Mouse (Mus musculus) ovary, postnatal 10 days (tissue): ENCODE measurements around the gene Zmat1.
"Not testable (repeated sequence)": the region's sequence is repeated elsewhere in the genome, so short reads cannot be mapped to it uniquely, and the experiment has no call there.

Source experiments
- DNase-seq: peaks from one replicate; pipeline ENCODE4 v3.0.0; 2022; ENCODE audit warnings: low spot score

The Zmat1 gene

DNA sequence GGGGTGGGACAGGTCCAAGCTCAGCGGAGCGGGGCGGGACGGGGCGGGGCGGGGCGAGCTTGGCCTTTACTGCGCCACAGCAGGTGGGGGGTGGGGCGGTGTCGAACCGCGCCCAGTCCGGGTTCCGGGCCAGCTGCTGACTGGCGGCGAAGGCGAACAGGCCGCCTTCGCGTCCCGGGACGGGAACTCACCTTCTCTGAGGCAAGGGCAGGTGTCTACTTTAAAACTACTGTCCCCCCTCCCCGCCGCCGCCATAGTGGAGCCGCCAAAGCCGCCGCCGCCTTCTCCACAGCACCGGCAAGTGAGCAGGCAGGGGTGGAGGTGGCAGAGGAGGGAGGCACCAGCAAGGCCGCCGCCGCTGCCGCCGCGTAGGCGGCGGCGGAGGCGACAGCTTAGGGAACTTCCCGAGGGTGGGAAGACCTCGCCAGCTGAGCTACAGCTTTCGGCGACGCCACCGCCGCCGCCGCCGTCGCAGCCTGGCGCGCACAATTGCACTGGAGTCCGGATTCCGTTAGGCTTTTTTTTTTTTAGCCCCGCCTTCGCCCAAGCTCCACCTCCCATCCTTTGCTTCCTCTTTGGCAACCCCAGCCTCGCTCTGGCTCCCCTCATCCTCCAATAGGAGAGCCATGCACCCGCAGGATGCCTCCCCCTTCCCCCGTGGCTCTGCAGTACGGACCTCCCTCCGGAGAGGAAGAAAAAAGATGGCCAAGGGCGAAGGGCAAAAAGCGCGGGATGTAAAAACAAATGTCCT is at the start of gene Zmat1:
Gene Zmat1, minus strand, starts transcription at position 490 of the 751 bp plus-strand sequence.
- peak; percentile 42 for DNase-seq

DNA sequence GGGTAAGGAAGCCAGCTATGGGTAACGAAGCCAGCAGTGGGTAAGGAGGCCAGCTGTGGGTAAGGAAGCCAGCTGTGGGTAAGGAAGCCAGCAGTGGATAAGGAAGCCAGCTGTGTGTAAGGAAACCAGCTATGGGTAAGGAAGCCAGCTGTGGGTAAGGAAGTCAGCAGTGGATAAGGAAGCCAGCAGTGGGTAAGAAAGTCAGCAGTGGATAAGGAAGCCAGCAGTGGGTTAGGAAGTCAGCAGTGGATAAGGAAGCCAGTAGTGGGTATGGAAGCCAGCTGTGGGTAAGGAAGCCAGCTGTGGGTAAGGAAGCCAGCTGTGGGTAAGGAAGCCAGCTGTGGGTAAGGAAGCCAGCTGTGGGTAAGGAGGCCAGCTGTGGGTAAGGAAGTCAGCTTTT is 44.9 kb upstream of the Zmat1 start:
- DNase-seq: not testable (repeated sequence)

DNA sequence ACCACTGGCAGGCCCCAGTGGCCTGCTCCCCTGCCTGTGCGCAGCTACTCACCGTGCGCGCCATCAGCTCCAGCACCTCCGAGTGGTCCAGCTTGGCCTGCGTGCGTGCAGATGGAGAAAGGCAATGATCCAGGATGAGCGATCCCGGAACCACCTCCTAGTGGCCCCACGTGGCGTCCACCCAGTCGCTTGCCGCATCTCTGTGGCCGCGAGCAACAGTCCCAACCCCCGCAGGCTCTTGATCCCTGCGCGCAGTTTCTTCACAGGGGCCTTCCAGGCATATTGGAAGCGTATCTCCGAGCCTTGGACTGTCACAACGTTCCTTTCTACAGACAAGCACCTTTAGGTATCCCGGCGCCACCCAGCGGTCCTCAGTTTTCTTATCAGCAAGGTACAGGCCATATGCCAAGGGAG is 27.0 kb upstream of the Zmat1 start:
- no peak for DNase-seq

DNA sequence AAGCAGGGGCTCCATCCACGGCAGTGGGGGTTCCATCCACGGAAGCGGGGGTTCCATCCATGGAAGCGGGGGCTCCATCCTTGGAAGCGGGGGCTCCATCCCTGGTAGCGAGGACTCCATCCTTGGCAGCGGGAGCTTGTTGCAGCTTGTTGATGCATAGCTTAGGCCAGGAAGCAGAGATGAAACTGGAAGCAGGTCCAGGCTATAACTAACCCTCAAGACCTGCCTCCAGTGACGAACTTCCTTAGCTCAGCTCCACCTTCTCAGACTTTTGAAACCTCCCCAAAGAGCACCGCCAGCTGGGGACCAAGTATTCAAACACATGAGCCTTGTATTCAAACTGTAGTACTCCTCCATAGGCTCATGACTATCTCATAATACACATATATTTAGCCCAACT is 16.1 kb upstream of the Zmat1 start:
- no peak for DNase-seq

DNA sequence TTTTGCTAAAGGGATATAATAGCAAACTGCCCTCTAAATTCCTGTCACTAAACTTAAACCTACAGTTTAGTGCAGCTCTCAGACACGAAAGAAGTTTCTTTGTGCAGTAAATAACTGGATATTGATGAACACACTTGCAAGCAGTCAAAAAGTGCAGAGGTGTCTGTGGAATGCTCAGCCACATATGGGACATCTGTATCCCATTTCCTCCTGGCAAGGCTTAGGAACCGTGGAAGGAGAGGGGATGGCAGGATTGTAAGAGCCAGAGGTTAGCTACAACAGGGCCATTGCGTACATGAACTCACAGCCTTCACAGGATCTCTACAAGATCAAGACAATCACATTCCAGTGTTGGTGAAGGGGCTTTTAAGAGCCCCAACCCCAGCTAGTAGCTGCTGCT is 2.4 kb upstream of the Zmat1 start:
- no peak for DNase-seq

DNA sequence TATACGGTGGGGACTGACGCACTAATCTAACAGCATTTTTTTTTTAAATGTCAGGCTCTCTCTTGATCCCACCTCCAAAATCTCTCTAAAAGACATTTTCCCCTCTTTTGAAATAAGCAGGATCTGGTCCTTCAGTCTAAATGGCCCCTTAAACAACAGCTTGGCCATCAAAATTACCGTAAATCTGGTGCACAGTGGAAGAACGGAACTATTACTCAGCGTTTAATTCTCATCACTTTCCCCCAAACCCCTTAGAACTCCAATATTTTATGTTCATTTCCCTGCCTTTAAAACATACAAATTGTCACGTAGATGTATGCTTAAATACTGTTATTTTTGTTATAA is 434 bp upstream of the Zmat1 start:
- no peak for DNase-seq

DNA sequence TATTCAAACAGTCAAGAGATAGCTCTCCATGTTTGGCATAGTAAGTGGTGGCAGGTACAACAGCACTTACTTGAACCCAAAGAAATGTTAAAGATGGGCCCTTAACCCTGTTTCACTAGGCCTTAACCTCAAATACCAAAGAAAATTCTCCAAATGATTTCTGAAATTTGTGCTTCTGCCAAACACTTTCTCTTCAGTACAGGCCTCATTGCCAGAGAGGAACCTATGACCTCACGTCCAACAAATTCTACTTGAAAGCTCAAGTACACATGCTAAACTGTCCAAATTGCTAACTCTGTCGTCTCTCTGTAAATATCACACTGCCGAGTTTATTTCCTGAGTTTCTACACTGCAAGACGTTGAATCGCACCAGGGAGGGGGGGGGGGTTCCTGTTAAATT is 988 bp downstream of the Zmat1 start:
- no peak for DNase-seq

DNA sequence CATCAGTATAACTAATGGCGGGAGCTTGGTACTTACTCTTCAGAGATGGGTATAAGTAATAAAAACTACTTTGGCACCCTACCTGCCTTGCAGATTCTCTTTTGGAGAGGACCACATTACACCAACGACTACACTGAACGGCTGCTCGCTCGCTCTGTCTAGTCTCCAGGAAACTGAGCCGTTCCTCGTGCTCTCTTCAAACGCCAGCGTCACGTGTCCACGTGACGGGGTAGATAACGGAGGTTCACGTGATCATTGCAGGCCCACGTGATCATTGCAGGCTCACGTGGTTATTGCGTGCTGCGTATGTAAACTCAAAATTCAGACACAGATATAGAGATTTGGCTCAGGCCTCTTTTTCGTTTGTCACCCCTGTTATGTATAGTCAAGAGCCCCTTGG is 44.5 kb downstream of the Zmat1 start, which contains the start of gene Nxf2:
Gene Nxf2, minus strand, starts transcription at position 209 of the 400 bp plus-strand sequence.
- DNase-seq: no peak

DNA sequence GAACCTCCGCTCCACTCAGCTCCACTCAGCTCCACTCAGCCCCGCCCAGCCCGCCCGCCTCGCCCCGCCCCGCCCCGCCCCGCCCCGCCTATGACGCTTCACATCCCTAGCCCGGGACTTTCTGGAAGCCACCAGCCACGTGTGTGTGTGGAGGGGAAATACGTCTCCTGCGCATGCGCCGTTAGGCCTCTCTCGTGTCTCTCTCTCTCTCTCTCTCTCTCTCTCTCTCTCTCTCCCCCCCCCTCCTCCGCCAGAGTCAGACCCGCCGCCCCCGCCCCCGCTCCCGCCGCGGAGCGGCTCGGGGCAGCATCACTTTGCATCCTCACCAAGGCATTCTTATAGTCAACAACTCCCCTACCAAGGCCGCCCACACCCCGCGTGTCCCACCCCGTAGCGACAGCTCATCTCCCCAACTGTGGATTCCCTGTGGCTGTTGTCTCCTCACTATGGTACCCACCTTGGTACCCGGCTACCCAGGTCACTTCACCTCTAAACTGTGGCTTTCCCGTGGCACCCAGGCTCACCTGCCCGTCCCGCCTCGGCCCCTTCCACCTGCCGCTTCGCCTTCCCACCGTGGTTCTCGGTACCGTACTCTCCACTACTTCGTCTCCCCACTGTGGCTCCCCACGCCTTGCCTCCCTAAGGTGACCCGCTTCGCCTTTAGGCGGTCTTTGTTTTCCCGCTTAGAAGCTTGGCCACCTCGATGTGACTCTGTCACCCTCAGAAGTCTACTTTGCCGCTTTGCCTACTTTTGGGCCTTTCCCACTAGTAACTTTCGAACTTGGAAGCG is 45.5 kb downstream of the Zmat1 start:
- no peak for DNase-seq

DNA sequence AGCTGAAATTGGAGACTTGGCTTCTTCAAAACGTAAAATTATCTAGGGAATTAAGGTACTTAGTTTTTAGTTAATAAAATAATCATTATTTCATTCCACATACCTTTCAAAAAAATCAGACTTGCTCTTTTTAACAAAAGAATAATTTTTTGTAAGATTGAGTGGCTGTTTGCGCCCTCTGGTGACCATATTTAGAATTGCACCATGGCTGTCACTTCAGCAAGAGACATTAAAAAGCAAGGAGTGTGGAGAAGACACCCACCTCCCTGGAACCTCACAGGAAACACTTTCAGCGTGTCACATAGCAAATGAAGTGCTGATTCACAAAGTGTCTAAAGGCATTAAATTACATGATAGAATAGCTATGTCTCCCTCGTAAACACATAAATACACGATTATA is 78.6 kb downstream of the Zmat1 start:
- no peak for DNase-seq

DNA sequence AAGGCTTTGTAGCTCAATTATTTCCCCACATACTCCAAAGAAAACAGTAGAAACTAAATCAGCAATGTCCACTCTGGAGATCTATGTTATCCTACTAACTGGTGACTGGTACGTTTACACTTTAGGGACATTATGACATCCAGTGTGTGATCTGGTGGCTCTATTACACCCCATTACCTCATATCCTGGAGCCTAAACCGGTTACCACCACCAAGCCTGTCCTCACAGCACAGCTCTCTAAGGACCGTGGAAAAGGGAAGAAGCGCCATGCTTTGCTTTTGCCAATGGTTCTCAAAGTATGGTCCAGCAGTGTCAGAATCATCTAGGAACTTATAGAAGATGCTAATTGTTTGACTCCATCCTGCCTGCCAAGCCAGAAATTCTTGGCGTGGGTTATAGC is 79.1 kb downstream of the Zmat1 start:
- no peak for DNase-seq

DNA sequence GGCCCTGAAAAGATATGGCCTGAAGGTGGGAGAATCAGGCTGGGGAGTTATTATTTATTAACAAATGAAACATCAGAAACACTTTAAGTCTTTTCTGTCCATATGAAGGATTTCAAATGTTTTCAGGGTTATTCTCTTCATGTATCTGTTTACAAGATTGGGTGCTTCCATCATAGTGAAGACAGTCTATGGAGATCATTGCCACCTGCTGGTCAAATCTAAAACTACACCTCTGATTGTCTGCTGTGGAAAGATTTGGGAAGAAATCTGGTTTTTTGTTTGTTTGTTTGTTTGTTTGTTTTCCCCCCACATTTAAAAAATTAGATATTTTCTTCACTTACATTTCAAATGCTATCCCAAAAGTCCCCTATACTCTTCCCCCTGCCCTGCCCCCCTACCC is 84.0 kb downstream of the Zmat1 start:
- DNase-seq: no peak

DNA sequence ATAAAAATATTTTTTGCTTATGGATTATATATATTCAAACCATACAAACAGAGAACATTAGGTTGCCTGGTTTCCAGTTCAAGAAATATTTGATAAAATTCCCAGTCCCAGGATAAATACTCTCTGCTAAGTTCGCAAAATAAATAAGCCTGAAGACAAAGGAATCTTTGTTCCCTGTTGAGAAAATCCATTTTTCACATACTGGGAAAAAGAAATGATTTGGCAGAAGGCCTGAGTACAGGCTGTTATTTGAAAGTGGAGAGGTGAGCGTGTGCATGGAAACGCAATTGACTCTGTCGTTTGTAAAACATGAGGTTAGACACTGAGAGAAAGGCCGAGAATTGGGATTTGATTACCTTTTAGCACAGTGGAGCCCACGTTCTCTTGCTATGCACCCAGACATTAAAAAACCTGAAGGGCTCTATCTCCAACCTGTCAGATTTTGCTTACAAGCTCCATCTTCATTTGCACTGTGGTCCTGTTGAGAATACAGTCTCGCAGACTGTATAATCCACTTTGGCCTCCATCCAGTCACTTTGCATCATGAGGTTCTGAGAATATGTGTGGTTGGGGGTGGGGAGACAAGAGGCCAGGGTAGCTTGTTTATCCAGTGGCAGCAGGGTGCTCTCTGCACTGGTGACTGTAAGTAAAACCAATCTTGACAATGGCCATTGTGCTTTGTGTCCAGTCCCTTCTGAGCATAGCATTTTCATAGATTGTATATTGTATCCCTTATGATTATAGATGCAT is 85.2 kb downstream of the Zmat1 start:
- no peak for DNase-seq
